Mouse (Mus musculus): ENCODE measurements at regions not wholly inside any gene's neighbourhood (a gene's known extent, or its start where the extent isn't known, plus 50 kb on each side); places are given as distances from the start of the nearest gene placed in this dataset.

- DNase-seq = no peak
Measured at GRCm38 (mm10) chr2:40342579-40342978, 1116.3 kb upstream of the Ppp6c start.

DNA sequence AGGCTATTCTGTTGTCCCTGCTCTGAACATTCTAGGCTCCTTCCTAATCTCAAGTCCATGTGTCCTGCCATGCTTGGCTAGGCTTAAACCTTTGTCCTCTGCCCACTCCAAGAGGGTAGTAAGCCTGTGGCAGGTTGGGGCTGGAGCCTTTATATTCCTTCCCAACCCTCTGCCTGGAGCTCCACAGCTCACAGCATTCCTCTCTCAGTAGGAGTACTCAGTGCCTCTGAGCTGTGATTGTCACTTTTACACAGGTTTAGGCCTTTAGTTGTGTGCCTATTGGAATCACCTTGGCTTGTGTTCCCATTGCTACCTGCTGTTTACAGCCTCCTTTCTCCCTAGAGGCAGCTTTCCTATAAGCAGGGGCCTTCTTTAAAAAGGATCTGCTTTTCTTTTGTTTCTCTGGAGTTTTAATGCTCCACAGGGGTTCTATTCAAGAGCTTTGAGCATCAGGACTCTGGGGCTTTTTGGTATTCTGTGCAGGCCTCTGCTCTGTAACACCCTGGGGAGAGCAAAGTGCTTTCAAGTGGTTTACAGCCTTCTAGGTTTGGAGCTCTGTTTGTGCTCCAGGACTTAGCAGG, 1106.1 kb upstream of the Ppp6c start:
- DNase-seq = peak; percentile 11 to 30

DNA sequence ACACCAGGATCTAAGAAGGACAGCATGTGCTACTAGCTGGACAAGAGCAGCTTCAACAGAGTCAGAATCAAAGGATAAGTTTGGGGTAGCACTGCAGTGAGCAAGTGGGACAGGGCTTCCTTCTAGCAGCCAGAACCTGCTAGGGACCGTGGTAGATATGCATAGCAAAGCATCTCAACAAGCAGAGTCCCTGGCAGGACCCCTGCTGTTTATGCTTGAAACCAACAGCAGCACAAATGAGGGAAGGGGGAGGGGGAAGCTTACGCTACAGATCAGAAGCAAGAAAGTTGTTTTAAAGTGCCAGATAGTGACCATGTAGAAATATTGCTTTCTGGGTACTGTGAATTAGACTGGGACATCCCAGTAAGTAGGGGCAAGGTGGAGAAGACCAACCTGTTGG, 1095.3 kb upstream of the Ppp6c start:
- no peak for DNase-seq

- DNase-seq = no peak
Measured at GRCm38 (mm10) chr2:40320710-40321441, 1094.6 kb upstream of the Ppp6c start.
